Mouse (Mus musculus): ENCODE data around the gene Slc25a1. TPM values are rescaled to one million over a fixed set of nuclear protein-coding genes. Genes with fewer than 3 reads are reported as not detected.
A peak's percentile ranks its signal among the peaks of the same experiment; 100 is the strongest.

Gene Slc25a1
- polyA plus RNA-seq, 1 experiment: 46.1 TPM

DNA sequence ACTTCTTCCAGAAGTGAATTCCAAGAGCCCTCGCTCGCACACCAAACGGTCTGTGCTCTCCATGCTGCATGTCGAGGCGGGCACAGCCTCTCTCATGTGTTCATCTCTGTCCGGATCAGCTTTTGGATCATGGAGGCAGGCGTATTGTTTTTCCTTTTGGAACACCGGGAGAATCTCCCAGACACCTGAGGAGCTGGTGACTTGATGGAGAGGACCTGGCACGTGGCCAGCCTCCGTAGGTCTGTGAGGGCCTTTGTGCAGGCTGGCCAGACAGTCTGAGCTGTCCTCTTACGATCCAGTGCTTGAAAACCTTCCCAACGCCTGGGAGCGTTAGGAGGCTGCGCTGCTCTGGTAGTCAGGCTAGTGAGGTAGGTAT, 5.9 kb downstream of the Slc25a1 start:
- 0 out of 2 replicates have a peak, but pooled peaks cover 2% of the 10 kb centered on the region for H3K36me3 ChIP-seq (ENCODE audit: control insufficient read depth, insufficient read depth, low read length)
- under 1% methylated on average over 14 of the region's 14 CpGs for WGBS
- H3K27me3 ChIP-seq (ENCODE audit: control insufficient read depth, insufficient read depth, low read length): no peaks in the 10 kb centered on the region
- peak overlapping the region; percentile 48; the same call in 1 of the 2 replicates for H3K27ac ChIP-seq (ENCODE audit: insufficient read depth, low read length)
- H3K4me1 ChIP-seq (ENCODE audit: control insufficient read depth, insufficient read depth, insufficient read length): peaks cover 5% of the 10 kb centered on the region; the same call in 1 of the 2 replicates
- TF ChIP-seq POLR2A (IDR thresholded peaks at IDR 0.05; ENCODE audit: low read depth, low read length) (no peak), CTCF (IDR thresholded peaks at IDR 0.05; ENCODE audit: extremely low read depth, insufficient read depth, insufficient read length, insufficient replicate concordance) (no peak)
- no peak for DNase-seq (ENCODE audit: low read depth in 1 of 2, low spot score in 2 of 2)
- H3K4me3 ChIP-seq (ENCODE audit: extremely low read depth, insufficient read depth, insufficient read length): peak overlapping the region; percentile 72

DNA sequence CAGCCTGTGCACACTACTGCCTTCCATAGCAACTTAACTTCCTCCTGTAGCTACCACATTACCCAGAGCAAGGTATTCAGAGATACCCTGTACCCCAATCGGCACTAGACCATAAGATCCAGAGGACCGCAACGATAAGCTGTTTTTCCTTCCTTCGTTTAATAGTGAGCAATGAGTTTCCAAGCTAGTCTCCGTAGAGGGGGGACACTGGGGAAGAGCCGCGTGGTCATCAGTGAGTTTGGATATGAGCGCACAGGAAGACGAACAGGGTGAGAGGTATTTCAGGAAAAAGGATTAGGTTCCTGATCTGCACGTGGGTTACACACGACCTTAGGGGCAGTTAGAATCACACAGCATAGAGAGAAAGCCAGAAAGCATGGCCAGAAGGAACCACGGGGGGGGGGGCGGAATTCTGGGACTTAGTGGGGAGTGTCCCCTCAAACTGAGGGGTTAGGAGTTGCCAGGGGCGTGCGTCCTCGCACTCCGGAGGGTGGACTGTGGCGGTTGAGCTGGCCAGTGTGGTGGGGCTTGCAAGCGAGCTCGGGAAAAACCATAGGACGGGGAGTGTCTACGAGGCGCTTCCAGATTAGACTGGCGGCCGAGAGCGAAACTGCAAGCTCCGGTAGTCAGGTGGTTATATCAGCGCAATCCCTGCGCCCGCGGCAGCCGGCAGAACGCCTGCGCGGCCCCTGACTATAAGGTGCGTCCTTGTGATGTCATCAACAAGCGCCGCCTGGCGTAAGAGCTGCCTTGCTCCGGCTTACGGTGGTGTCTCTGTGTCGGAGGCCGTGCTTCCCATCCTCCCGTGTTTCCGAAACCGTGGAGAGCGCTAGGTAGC, 6.5 kb downstream of the Slc25a1 start:
- Histone ChIP-seq H3K36me3 (ENCODE audit: control insufficient read depth, insufficient read depth, low read length) (0 out of 2 replicates have a peak, but pooled peaks cover 2% of the 10 kb centered on the region), H3K4me1 (ENCODE audit: control insufficient read depth, insufficient read depth, insufficient read length) (peaks cover 5% of the 10 kb centered on the region; the same call in 1 of the 2 replicates), H3K27me3 (ENCODE audit: control insufficient read depth, insufficient read depth, low read length) (0 out of 2 replicates have a peak, but pooled peaks cover 1% of the 10 kb centered on the region), H3K4me3 (ENCODE audit: extremely low read depth, insufficient read depth, insufficient read length) (peak overlapping the region; percentile 72), H3K27ac (ENCODE audit: insufficient read depth, low read length) (peak overlapping the region; percentile 89)
- under 1% methylated on average over 47 of the region's 47 CpGs for WGBS
- peak; percentile 92 to 94 for DNase-seq (ENCODE audit: low read depth in 1 of 2, low spot score in 2 of 2)
- TF ChIP-seq CTCF (IDR thresholded peaks at IDR 0.05; ENCODE audit: extremely low read depth, insufficient read depth, insufficient read length, insufficient replicate concordance) (peak; percentile 35; the same call in 1 of the 2 replicates), POLR2A (IDR thresholded peaks at IDR 0.05; ENCODE audit: low read depth, low read length) (peak; percentile 57)

DNA sequence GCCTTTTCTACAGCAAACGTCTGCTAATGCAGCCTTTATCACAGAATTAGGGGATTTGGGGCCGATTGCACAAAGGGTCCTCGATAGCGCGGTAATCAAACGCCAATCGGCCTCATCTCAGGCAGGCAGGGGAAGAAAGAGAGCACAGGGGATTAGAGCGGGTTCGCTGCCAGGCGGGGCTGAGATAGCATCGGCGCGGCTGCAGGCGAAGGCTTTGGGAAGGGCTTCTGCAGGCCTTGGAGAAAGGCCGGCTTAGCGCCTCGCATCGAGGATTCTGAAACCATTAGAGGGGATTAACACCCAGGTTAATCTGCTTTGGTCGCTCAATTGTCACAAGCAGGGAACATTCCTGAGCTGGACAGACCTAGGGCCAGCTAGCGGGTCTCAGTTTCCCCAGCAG, 7.4 kb downstream of the Slc25a1 start:
- Histone ChIP-seq H3K27ac (ENCODE audit: insufficient read depth, low read length) (no peak overlapping the region), H3K4me3 (ENCODE audit: extremely low read depth, insufficient read depth, insufficient read length) (no peak overlapping the region), H3K4me1 (ENCODE audit: control insufficient read depth, insufficient read depth, insufficient read length) (peaks cover 5% of the 10 kb centered on the region; the same call in 1 of the 2 replicates), H3K36me3 (ENCODE audit: control insufficient read depth, insufficient read depth, low read length) (no peaks in the 10 kb centered on the region), H3K27me3 (ENCODE audit: control insufficient read depth, insufficient read depth, low read length) (0 out of 2 replicates have a peak, but pooled peaks cover 4% of the 10 kb centered on the region)
- DNase-seq (ENCODE audit: low read depth in 1 of 2, low spot score in 2 of 2): no peak
- WGBS: 86% methylated on average over 20 of the region's 20 CpGs
- TF ChIP-seq CTCF (IDR thresholded peaks at IDR 0.05; ENCODE audit: extremely low read depth, insufficient read depth, insufficient read length, insufficient replicate concordance) (no peak), POLR2A (IDR thresholded peaks at IDR 0.05; ENCODE audit: low read depth, low read length) (no peak)

DNA sequence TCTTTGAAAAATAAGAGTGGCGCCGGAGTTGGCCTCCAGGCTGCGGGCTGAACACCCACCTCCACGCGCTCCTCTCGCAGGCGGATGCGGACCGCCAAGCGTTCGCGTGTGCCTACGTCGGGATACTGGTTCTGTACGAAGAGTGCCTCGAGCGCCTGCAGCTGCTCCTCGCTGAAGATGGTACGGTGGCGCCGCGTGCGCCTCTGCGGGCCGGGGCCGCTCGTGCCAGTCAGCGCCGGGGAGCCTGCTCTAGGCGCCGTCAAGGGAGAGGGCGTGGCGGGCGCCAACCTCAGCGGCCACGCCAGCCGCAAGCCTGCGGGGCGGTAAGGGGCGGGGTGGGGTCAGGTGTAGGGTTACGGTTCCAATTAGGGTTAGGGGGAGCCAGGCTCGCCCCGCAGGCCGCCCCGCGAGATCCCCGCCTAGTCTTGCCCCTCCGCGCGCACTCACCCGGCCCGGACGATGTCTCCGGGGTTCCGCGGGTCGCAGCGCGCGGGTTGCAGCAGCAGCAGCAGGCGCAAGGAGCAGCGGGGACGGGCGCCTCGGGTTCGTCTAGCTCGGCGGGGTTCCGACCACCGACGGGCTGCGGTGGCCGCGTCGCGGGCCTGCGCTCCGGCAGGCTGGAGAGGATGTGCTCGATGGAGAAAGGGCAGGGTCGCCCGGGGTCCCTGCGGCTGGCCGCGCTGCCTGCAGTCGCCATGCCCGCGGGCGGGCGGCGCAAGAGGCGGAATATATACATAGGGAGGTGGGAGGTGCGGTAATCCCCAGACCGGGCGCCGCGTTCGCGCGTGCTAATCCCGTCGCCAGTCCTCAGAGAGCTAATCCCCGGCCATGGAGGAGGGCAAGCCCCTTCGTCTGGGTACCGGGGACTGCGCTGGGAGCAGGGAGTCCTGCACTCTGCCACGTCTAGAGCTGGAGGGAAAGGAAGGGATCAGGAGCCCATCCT, 13.4 kb downstream of the Slc25a1 start, which contains the start of gene Gsc2:
Gsc2 (minus strand) TSS at position 753 of the 943 bp plus-strand sequence.
- H3K36me3 ChIP-seq (ENCODE audit: control insufficient read depth, insufficient read depth, low read length): no peaks in the 10 kb centered on the region
- no peak within 1 kb of the TSS for H3K27ac ChIP-seq (ENCODE audit: insufficient read depth, low read length)
- no peak for TF ChIP-seq POLR2A (IDR thresholded peaks at IDR 0.05; ENCODE audit: low read depth, low read length)
- TF ChIP-seq CTCF (IDR thresholded peaks at IDR 0.05; ENCODE audit: extremely low read depth, insufficient read depth, insufficient read length, insufficient replicate concordance): no peak
- peaks cover 22% of the 10 kb centered on the region for H3K27me3 ChIP-seq (ENCODE audit: control insufficient read depth, insufficient read depth, low read length)
- DNase-seq (ENCODE audit: low read depth in 1 of 2, low spot score in 2 of 2): no peak
- peak within 1 kb of the TSS; percentile 26; the same call in 1 of the 2 replicates for H3K4me3 ChIP-seq (ENCODE audit: extremely low read depth, insufficient read depth, insufficient read length)
- WGBS: 2% methylated on average over 103 of the region's 106 CpGs
- H3K4me1 ChIP-seq (ENCODE audit: control insufficient read depth, insufficient read depth, insufficient read length): peaks cover 10% of the 10 kb centered on the region

DNA sequence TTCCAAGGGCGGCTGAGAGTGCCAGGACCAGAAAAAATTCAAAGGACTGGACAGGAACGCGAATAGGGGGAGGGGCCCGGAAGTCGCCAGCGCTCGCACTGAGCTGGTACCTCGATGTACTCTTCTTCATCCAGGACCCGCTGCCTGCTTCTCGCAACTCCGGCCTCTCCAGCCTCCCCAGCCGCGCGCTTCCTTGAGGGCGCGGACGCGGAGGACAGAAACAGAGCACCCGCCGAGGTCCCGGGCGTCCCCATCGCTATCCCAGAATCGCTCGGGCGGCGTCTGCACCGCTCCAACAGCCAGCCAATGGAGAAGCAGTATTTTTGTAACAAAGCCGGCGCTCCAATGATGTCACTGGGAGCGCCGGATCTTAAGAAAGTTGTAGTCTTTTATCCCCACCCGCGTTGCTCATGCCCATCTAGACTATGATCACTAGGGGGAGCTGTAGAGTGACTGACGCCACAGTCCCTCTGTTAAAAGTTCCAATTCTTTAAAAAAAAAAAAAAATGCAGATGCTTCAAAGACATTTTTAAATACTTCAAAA, 16.9 kb downstream of the Slc25a1 start, which contains the start of gene Ess2:
Ess2 (minus strand) TSS at position 297 of the 544 bp plus-strand sequence.
- Histone ChIP-seq H3K36me3 (ENCODE audit: control insufficient read depth, insufficient read depth, low read length) (peaks cover 18% of the 10 kb centered on the region), H3K27me3 (ENCODE audit: control insufficient read depth, insufficient read depth, low read length) (peaks cover 18% of the 10 kb centered on the region), H3K4me3 (ENCODE audit: extremely low read depth, insufficient read depth, insufficient read length) (peak within 1 kb of the TSS; percentile 98), H3K27ac (ENCODE audit: insufficient read depth, low read length) (peak within 1 kb of the TSS; percentile 78), H3K4me1 (ENCODE audit: control insufficient read depth, insufficient read depth, insufficient read length) (peaks cover 10% of the 10 kb centered on the region)
- under 1% methylated on average over 35 of the region's 35 CpGs for WGBS
- TF ChIP-seq CTCF (IDR thresholded peaks at IDR 0.05; ENCODE audit: extremely low read depth, insufficient read depth, insufficient read length, insufficient replicate concordance) (peak; percentile 52; the same call in 1 of the 2 replicates), POLR2A (IDR thresholded peaks at IDR 0.05; ENCODE audit: low read depth, low read length) (no peak)
- DNase-seq (ENCODE audit: low read depth in 1 of 2, low spot score in 2 of 2): peak; percentile 85 to 92

DNA sequence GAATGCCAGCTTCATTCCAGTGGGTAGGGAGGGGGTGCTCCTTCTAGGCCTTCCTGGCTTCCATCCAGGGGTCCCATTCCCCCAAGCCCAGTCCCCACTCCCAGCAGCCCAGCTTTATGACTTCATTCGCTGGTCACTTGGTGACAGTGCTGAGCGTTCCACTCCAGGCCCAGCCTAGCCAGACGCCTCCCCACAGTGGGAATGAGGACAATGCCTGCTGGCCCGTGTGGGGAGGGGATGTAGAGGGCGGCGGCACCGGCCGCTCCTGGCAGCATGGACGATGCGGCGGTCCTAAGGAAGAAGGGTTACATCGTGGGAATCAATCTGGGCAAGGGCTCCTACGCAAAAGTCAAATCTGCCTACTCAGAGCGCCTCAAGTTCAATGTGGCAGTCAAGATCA, 29.6 kb downstream of the Slc25a1 start, which contains the start of the genes Dgcr2 and Tssk2:
Dgcr2 (minus strand) TSS at position 101 of the 400 bp plus-strand sequence.
Tssk2 (plus strand) TSS at position 176 of the 400 bp plus-strand sequence.
- H3K27me3 ChIP-seq (ENCODE audit: control insufficient read depth, insufficient read depth, low read length): no peaks in the 10 kb centered on the region
- H3K27ac ChIP-seq (ENCODE audit: insufficient read depth, low read length): no peak within 1 kb of the TSS
- DNase-seq (ENCODE audit: low read depth in 1 of 2, low spot score in 2 of 2): no peak
- no peaks in the 10 kb centered on the region for H3K4me1 ChIP-seq (ENCODE audit: control insufficient read depth, insufficient read depth, insufficient read length)
- no peak for TF ChIP-seq CTCF (IDR thresholded peaks at IDR 0.05; ENCODE audit: extremely low read depth, insufficient read depth, insufficient read length, insufficient replicate concordance)
- no peak for TF ChIP-seq POLR2A (IDR thresholded peaks at IDR 0.05; ENCODE audit: low read depth, low read length)
- no peak within 1 kb of the TSS for H3K4me3 ChIP-seq (ENCODE audit: extremely low read depth, insufficient read depth, insufficient read length)
- 92% methylated on average over 14 of the region's 14 CpGs for WGBS
- H3K36me3 ChIP-seq (ENCODE audit: control insufficient read depth, insufficient read depth, low read length): peaks cover 29% of the 10 kb centered on the region
